Mouse (Mus musculus) heart, postnatal 0 days (tissue): ENCODE results near the gene Vat1.
"Not testable (repeated sequence)": the region's sequence is repeated elsewhere in the genome, so short reads cannot be mapped to it uniquely, and the experiment has no call there.

Experiments
- CTCF ChIP-seq: IDR thresholded peaks from 2 replicates; pipeline ENCODE4 v1.5.1; 2016; ENCODE audit warnings: antibody characterized with exemption, control low read depth, low read depth
- EP300 ChIP-seq: IDR thresholded peaks from 2 replicates; pipeline ENCODE4 v1.6.1; 2016; ENCODE audit warnings: antibody characterized with exemption, low read depth

GRCm38 (mm10) chr11:101446860-101447259 is 19.2 kb downstream of the Vat1 start:
- not testable (repeated sequence) for TF ChIP-seq CTCF, EP300
